Mouse (Mus musculus) liver, embryonic 14.5 days (tissue): ENCODE measurements at regions not wholly inside any gene's neighbourhood (a gene's known extent, or its start where the extent isn't known, plus 50 kb on each side); places are given as distances from the start of the nearest gene placed in this dataset.

Experiments used
- ATAC-seq: fragments of 200-750 bp; cut with Nextera tagmentation; 2 replicates; pipeline ENCODE4 v1.8.0; 2017; ENCODE audit warnings: moderate number of reproducible peaks, mild to moderate bottlenecking, moderate library complexity; ENCODE audit not compliant: insufficient read depth
- DNase-seq, 3 experiments: peaks; one replicate each; pipeline ENCODE4 v3.0.0-alpha.2; 2012 to 2013; ENCODE audit warnings: low read depth in 3 of 3, low spot score in 3 of 3
- H3K27ac ChIP-seq: fragments of 300-500 bp; sonication (generic); 2 replicates; pipeline ENCODE4 v1.5.1; 2014; ENCODE audit warnings: moderate library complexity, mild to moderate bottlenecking, control low read depth, inconsistent platforms
- H3K27me3 ChIP-seq: fragments of 300-500 bp; sonication (generic); 2 replicates; pipeline ENCODE4 v1.6.1; 2014; ENCODE audit warnings: mild to moderate bottlenecking, low read length, moderate library complexity; ENCODE audit not compliant: control insufficient read depth, insufficient read depth
- H3K36me3 ChIP-seq: fragments of 300-500 bp; sonication (generic); replicated peaks from 2 replicates; pipeline ENCODE4 v1.6.1; 2014; ENCODE audit warnings: low read depth; ENCODE audit not compliant: control insufficient read depth, insufficient read depth
- H3K4me1 ChIP-seq, 2 experiments: fragments of 200-500 bp in 1 of 2; fragments of 300-500 bp in 1 of 2; sonication (generic) in 1 of 2; replicated peaks; 2 replicates each; pipeline ENCODE4 v1.6.1; 2012 to 2014; ENCODE audit warnings: antibody characterized with exemption in 1 of 2, inconsistent platforms in 1 of 2, low read length in 1 of 2; ENCODE audit not compliant: control insufficient read depth in 2 of 2, insufficient read depth in 2 of 2
- H3K4me2 ChIP-seq: fragments of 300-500 bp; sonication (generic); 2 replicates; pipeline ENCODE4 v1.6.1; 2014; ENCODE audit warnings: low read depth, mild to moderate bottlenecking, control low read depth, moderate library complexity
- H3K4me3 ChIP-seq, 2 experiments: fragments of 200-500 bp in 1 of 2; fragments of 300-500 bp in 1 of 2; sonication (generic) in 1 of 2; 2 replicates each; pipeline ENCODE4 v1.5.1; 2012 to 2014; ENCODE audit warnings: low read depth in 2 of 2, low read length in 2 of 2, mild to moderate bottlenecking in 2 of 2, control low read depth in 1 of 2, inconsistent platforms in 1 of 2, moderate library complexity in 1 of 2; ENCODE audit not compliant: insufficient read depth in 1 of 2
- H3K9ac ChIP-seq: fragments of 300-500 bp; sonication (generic); replicated peaks from 2 replicates; pipeline ENCODE4 v1.6.1; 2014; ENCODE audit warnings: mild to moderate bottlenecking, control low read depth, moderate library complexity
- H3K9me3 ChIP-seq: fragments of 300-500 bp; sonication (generic); 2 replicates; pipeline ENCODE4 v1.6.1; 2016; ENCODE audit warnings: low read length, mixed read lengths; ENCODE audit not compliant: control insufficient read depth
- CTCF ChIP-seq: IDR thresholded peaks from 2 replicates; pipeline ENCODE4 v1.5.1; 2016; ENCODE audit warnings: antibody characterized with exemption, low read depth, control low read depth
- EP300 ChIP-seq: IDR thresholded peaks from 2 replicates; pipeline ENCODE4 v1.6.1; 2016; ENCODE audit warnings: antibody characterized with exemption, low read depth
- WGBS: fragments of 180-500 bp; shearing (Covaris S2); extraction: QIAGEN DNeasy Blood & Tissue Kit; methylation state at CpG from one replicate; pipeline ENCODE4 v1.1.7; 2014; ENCODE audit not compliant: insufficient replicate concordance; 5-methylcytosine and 5-hydroxymethylcytosine counted together

- Histone ChIP-seq H3K9ac (no peak overlapping the region), H3K27me3 (no peaks in the 10 kb centered on the region), H3K4me2 (no peak overlapping the region), H3K4me3 (no peak overlapping the region), H3K36me3 (no peaks in the 10 kb centered on the region), H3K9me3 (no peaks in the 10 kb centered on the region), H3K4me1 (no peaks in the 10 kb centered on the region), H3K27ac (no peak overlapping the region)
- 53% methylated on average over 11 of the region's 11 CpGs for WGBS
- TF ChIP-seq CTCF (no peak), EP300 (no peak)
- DNase-seq (no peak), ATAC-seq (no peak)
Observed at GRCm38 (mm10) chr17:45907587-45907986, 124.6 kb downstream of the Vegfa start.

- Histone ChIP-seq H3K27ac (no peak overlapping the region), H3K36me3 (no peaks in the 10 kb centered on the region), H3K27me3 (no peaks in the 10 kb centered on the region), H3K4me3 (no peak overlapping the region), H3K4me2 (no peak overlapping the region), H3K4me1 (no peaks in the 10 kb centered on the region), H3K9me3 (no peaks in the 10 kb centered on the region), H3K9ac (no peak overlapping the region)
- ATAC-seq (no peak), DNase-seq (no peak)
- no peak for TF ChIP-seq EP300
- TF ChIP-seq CTCF = no peak
- 50% methylated on average over 7 of the region's 7 CpGs for WGBS
Observed at GRCm38 (mm10) chr17:45905596-45905995, 126.6 kb downstream of the Vegfa start.

GRCm38 (mm10) chr17:45904251-45904650 lies 127.9 kb downstream of the Vegfa start:
- ATAC-seq (no peak), DNase-seq (no peak)
- WGBS = 55% methylated on average over 4 of the region's 4 CpGs
- Histone ChIP-seq H3K27ac (no peak overlapping the region), H3K9ac (no peak overlapping the region), H3K36me3 (no peaks in the 10 kb centered on the region), H3K4me2 (no peak overlapping the region), H3K9me3 (no peaks in the 10 kb centered on the region), H3K27me3 (no peaks in the 10 kb centered on the region), H3K4me3 (no peak overlapping the region), H3K4me1 (no peaks in the 10 kb centered on the region)
- TF ChIP-seq CTCF = no peak
- no peak for TF ChIP-seq EP300

GRCm38 (mm10) chr17:45903294-45903693 lies 128.9 kb downstream of the Vegfa start:
- ATAC-seq (no peak), DNase-seq (no peak)
- Histone ChIP-seq H3K4me2 (no peak overlapping the region), H3K36me3 (no peaks in the 10 kb centered on the region), H3K4me1 (no peaks in the 10 kb centered on the region), H3K27ac (no peak overlapping the region), H3K9me3 (no peaks in the 10 kb centered on the region), H3K4me3 (no peak overlapping the region), H3K27me3 (no peaks in the 10 kb centered on the region), H3K9ac (no peak overlapping the region)
- TF ChIP-seq EP300 (no peak), CTCF (no peak)
- 72% methylated on average over 9 of the region's 9 CpGs for WGBS

GRCm38 (mm10) chr17:45902668-45903067 lies 129.5 kb downstream of the Vegfa start:
- H3K9ac ChIP-seq = no peak overlapping the region
- no peak for DNase-seq
- TF ChIP-seq CTCF = no peak
- no peak for TF ChIP-seq EP300
- no peak overlapping the region for H3K27ac ChIP-seq
- no peak overlapping the region for H3K4me2 ChIP-seq
- WGBS = 64% methylated on average over 7 of the region's 7 CpGs
- no peak for ATAC-seq
- no peak overlapping the region for H3K4me3 ChIP-seq
- H3K36me3 ChIP-seq = no peaks in the 10 kb centered on the region
- H3K9me3 ChIP-seq = no peaks in the 10 kb centered on the region
- no peaks in the 10 kb centered on the region for H3K27me3 ChIP-seq
- H3K4me1 ChIP-seq = no peaks in the 10 kb centered on the region

GRCm38 (mm10) chr17:45896922-45897302 lies 135.3 kb downstream of the Vegfa start:
- no peaks in the 10 kb centered on the region for H3K36me3 ChIP-seq
- ATAC-seq = no peak
- no peaks in the 10 kb centered on the region for H3K27me3 ChIP-seq
- H3K4me2 ChIP-seq = no peak overlapping the region
- TF ChIP-seq CTCF (peak; percentile 42; the same call in 1 of the 2 replicates), EP300 (no peak)
- no peak for DNase-seq
- 54% methylated on average over 4 of the region's 4 CpGs for WGBS
- no peak overlapping the region for H3K9ac ChIP-seq
- no peaks in the 10 kb centered on the region for H3K9me3 ChIP-seq
- H3K4me3 ChIP-seq = no peak overlapping the region
- H3K4me1 ChIP-seq = no peaks in the 10 kb centered on the region
- no peak overlapping the region for H3K27ac ChIP-seq
